Mouse (Mus musculus): Measurements from ENCODE around the gene Rbms2.

DNA sequence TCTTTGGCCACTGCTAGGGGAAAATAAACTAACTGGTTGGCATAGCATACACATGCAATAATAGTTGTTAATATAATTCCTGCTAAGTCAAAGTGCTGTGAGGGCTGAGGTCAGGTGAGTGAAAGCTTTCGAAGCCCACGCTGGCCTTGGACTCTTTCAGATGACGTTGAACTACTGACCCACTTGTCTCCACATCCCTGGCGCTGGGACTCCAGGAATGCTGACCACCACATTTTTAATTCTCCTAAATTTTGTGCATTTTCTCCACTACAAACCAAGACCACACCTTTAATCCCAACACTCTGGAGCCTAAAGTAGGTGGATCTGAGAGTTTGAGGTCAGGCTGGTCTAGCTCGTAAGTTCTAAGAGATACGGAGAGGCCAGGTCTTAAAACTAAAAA, 13.0 kb upstream of the Rbms2 start:
- TF ChIP-seq CTCF (IDR thresholded peaks at IDR 0.05; ENCODE audit: borderline replicate concordance, control insufficient read depth, extremely low read depth, insufficient read depth, low read length, poor library complexity) (no peak), POLR2A (IDR thresholded peaks at IDR 0.05; ENCODE audit: control insufficient read depth, extremely low read depth, insufficient read depth, low read length, poor library complexity) (no peak)
